25 mouse cellular contexts compared by ENCODE assay signal in the genomic region with DNA sequence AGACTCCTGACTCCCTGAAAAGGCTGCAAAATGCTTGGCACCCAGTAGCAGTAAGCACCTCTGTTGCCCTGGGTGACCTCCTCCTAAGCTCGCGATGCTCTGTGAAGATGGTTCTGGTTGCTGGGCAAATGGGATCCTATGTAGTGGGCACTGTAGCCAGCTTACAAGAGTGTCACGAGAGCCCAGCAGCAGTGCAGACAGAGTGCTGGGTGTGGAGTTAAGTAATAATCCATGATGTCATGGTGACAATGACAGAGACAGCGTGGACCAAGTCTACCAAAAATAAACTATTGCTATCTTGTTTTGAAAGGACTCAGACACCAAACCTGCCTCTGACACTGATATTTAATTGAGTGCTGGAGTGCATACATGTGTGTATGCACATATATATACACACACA. TPM values are rescaled to one million over a fixed set of nuclear protein-coding genes. Genes with fewer than 3 reads are reported as not detected.
DNase-seq lines count a peak whose midpoint lies in the region; ATAC-seq lines count a peak whose summit lies in the region.
"Had no signal": no experiment of that assay in that cellular context is flagged by ENCODE, and none has a peak within 500 bp of the region (broad histone marks: within the 10 kb centered on the region; RNA-seq: fewer than 3 reads in every experiment).

No protein-coding gene starts in this region.

- ATAC-seq in heart, embryonic 12.5 days (ENCODE audit: insufficient number of reproducible peaks, low FRiP score) = peak; percentile 49; the same call in 1 of the 2 replicates
- ATAC-seq in heart, embryonic 16.5 days (replicated peaks; ENCODE audit: extremely low read depth, insufficient read depth, low FRiP score) = peak; percentile 51; the same call in 1 of the 2 replicates
- no peak for ATAC-seq in heart, embryonic 11.5 days (replicated peaks; ENCODE audit: insufficient number of reproducible peaks, low FRiP score, low TSS enrichment)
- ATAC-seq: CD4-positive, CD25-positive, alpha-beta regulatory T cell, adult 4 months; forebrain, embryonic 14.5 days; intestine, embryonic 15.5 days had no signal

- H3K36me3 ChIP-seq in heart, embryonic 12.5 days = no peaks in the 10 kb centered on the region
- H3K36me3 ChIP-seq in heart, embryonic 16.5 days (ENCODE audit: control insufficient read depth, insufficient read depth) = no peaks in the 10 kb centered on the region
- no peaks in the 10 kb centered on the region for H3K36me3 ChIP-seq in heart, embryonic 11.5 days (ENCODE audit: control insufficient read depth, insufficient read depth, low read length)
- H3K36me3 ChIP-seq: intestine, embryonic 15.5 days had no signal

- no peak overlapping the region for H3K9ac ChIP-seq in heart, embryonic 12.5 days
- H3K9ac ChIP-seq in heart, embryonic 16.5 days (ENCODE audit: low read length) = no peak overlapping the region
- H3K9ac ChIP-seq in heart, embryonic 11.5 days (ENCODE audit: low read depth, low read length) = no peak overlapping the region
- H3K9ac ChIP-seq: embryonic facial prominence, embryonic 15.5 days; hindbrain, embryonic 14.5 days; intestine, embryonic 15.5 days; kidney, embryonic 15.5 days had no signal

- H3K4me3 ChIP-seq in heart, embryonic 12.5 days = no peak overlapping the region
- no peak overlapping the region for H3K4me3 ChIP-seq in heart, embryonic 16.5 days (ENCODE audit: low read length)
- H3K4me3 ChIP-seq in heart, embryonic 11.5 days (ENCODE audit: low read depth, low read length) = no peak overlapping the region
- H3K4me3 ChIP-seq: embryonic facial prominence, embryonic 15.5 days; erythroblast, embryonic 14.5 days; forebrain, embryonic 10.5 days; hindbrain, embryonic 10.5 days; intestine, embryonic 15.5 days; kidney, embryonic 15.5 days had no signal

- no peaks in the 10 kb centered on the region for H3K9me3 ChIP-seq in heart, embryonic 12.5 days (replicated peaks)
- no peaks in the 10 kb centered on the region for H3K9me3 ChIP-seq in heart, embryonic 16.5 days (replicated peaks; ENCODE audit: control insufficient read depth, low read length)
- no peaks in the 10 kb centered on the region for H3K9me3 ChIP-seq in heart, embryonic 11.5 days (replicated peaks; ENCODE audit: control insufficient read depth, low read length)
- H3K9me3 ChIP-seq: embryonic facial prominence, embryonic 15.5 days; forebrain, embryonic 10.5 days; G1E; hindbrain, embryonic 10.5 days; intestine, embryonic 15.5 days; kidney, embryonic 15.5 days had no signal

- DNase-seq in gastrocnemius, postnatal 25 days = peak; percentile 2
- DNase-seq in gastrocnemius, adult 18-20 months (ENCODE audit: low spot score) = no peak
- no peak for DNase-seq in heart, adult 8-10 months (ENCODE audit: low spot score)
- DNase-seq in embryo, embryonic 10 days (ENCODE audit: low spot score) = no peak
- DNase-seq: adrenal gland, adult 8-10 months; adrenal gland, postnatal 36 days; B cell, adult 2 months; cerebellum, adult 2 months; cerebellum, postnatal 10 days; embryo, embryonic 11 days; kidney, adult 18-20 months had no signal

- no peaks in the 10 kb centered on the region for H3K27me3 ChIP-seq in heart, embryonic 12.5 days (replicated peaks)
- no peaks in the 10 kb centered on the region for H3K27me3 ChIP-seq in heart, embryonic 16.5 days (ENCODE audit: control insufficient read depth, insufficient read depth, low read length)
- H3K27me3 ChIP-seq in heart, embryonic 11.5 days (ENCODE audit: control insufficient read depth, insufficient read depth, low read length) = no peaks in the 10 kb centered on the region
- H3K27me3 ChIP-seq: embryonic facial prominence, embryonic 15.5 days; intestine, embryonic 15.5 days; kidney, embryonic 15.5 days had no signal

- H3K4me1 ChIP-seq in heart, embryonic 12.5 days (replicated peaks) = peaks cover 64% of the 10 kb centered on the region
- H3K4me1 ChIP-seq in heart, embryonic 16.5 days (ENCODE audit: control insufficient read depth, insufficient read depth, low read length) = peaks cover 63% of the 10 kb centered on the region
- peaks cover 54% of the 10 kb centered on the region for H3K4me1 ChIP-seq in heart, embryonic 11.5 days (ENCODE audit: control insufficient read depth, insufficient read depth, low read length)
- H3K4me1 ChIP-seq: kidney, embryonic 15.5 days had no signal

- H3K27ac ChIP-seq in heart, embryonic 12.5 days (ENCODE audit: poor library complexity, severe bottlenecking) = peak overlapping the region; percentile 65
- H3K27ac ChIP-seq in heart, embryonic 16.5 days (ENCODE audit: low read length) = 0 out of 2 replicates have a peak overlapping the region, but pooled peaks have one; percentile 22
- H3K27ac ChIP-seq in heart, embryonic 11.5 days (ENCODE audit: low read depth, low read length) = no peak overlapping the region
- H3K27ac ChIP-seq: embryonic facial prominence, embryonic 15.5 days; forebrain, embryonic 10.5 days; hindbrain, embryonic 10.5 days; hindbrain, embryonic 14.5 days; intestine, embryonic 15.5 days; kidney, embryonic 15.5 days had no signal

- no peak overlapping the region for H3K4me2 ChIP-seq in heart, embryonic 12.5 days
- no peak overlapping the region for H3K4me2 ChIP-seq in heart, embryonic 16.5 days (ENCODE audit: low read depth, low read length)
- H3K4me2 ChIP-seq in heart, embryonic 11.5 days = no peak overlapping the region
- H3K4me2 ChIP-seq: embryonic facial prominence, embryonic 15.5 days; hindbrain, embryonic 14.5 days; intestine, embryonic 15.5 days; kidney, embryonic 15.5 days had no signal

- 57% methylated on average over 4 of the region's 4 CpGs for WGBS in heart, embryonic 12.5 days
- WGBS in heart, embryonic 16.5 days = 55% methylated on average over 4 of the region's 4 CpGs
- 61% methylated on average over 4 of the region's 4 CpGs for WGBS in heart, embryonic 11.5 days (ENCODE audit: insufficient replicate concordance)

RNA-seq across cellular contexts. Expression of a gene that starts 5.4 kb away (rescaled TPM):
- 1 to 10 TPM; 2.1 to 2.7 TPM for total RNA-seq in gastrocnemius, postnatal 25 days (2021)
- 1 to 10 TPM in 1 of 2 experiments, under 1 TPM in 1; 0.98 to 1.7 TPM for total RNA-seq in gastrocnemius, adult 18-20 months (2021)
- polyA plus RNA-seq in heart, embryonic 12.5 days (2016; fragmentation: Nextera tagmentation; extraction: Ambion mirVana) = 58.1 and 63.4 TPM in 2 replicates
- 100 to 1,000 TPM; 227 to 263 (median 245) TPM for total RNA-seq in heart, adult 8-10 months (2022)
- polyA plus RNA-seq in heart, embryonic 16.5 days (2015; fragmentation: Nextera tagmentation; extraction: Ambion mirVana) = 66.2 and 72.2 TPM in 2 replicates
- polyA plus RNA-seq in heart, embryonic 11.5 days (2014; fragmentation: Nextera tagmentation; extraction: Ambion mirVana) = 38.8 and 44.0 TPM in 2 replicates
- polyA plus RNA-seq: G1E had no signal

RNA-seq across cellular contexts. Expression of a gene that starts 26.5 kb away (rescaled TPM):
- 1 to 10 TPM; 3.9 to 4.2 TPM for total RNA-seq in gastrocnemius, postnatal 25 days (2021)
- 1 to 10 TPM; 4.3 to 4.6 TPM for total RNA-seq in gastrocnemius, adult 18-20 months (2021)
- polyA plus RNA-seq in heart, embryonic 12.5 days (2016; fragmentation: Nextera tagmentation; extraction: Ambion mirVana) = 6.3 TPM in 2 replicates
- total RNA-seq in heart, adult 8-10 months (2022) = 1 to 10 TPM; 2.2 to 3.6 (median 2.3) TPM
- polyA plus RNA-seq in heart, embryonic 16.5 days (2015; fragmentation: Nextera tagmentation; extraction: Ambion mirVana) = 8.7 and 9.0 TPM in 2 replicates
- polyA plus RNA-seq in heart, embryonic 11.5 days (2014; fragmentation: Nextera tagmentation; extraction: Ambion mirVana) = 6.6 and 6.9 TPM in 2 replicates

RNA-seq across cellular contexts. Expression of a gene that starts 34.8 kb away (rescaled TPM):
- 1 to 10 TPM; 1.5 to 2.3 TPM for total RNA-seq in gastrocnemius, postnatal 25 days (2021)
- under 1 TPM; 0.85 to 0.89 TPM for total RNA-seq in gastrocnemius, adult 18-20 months (2021)
- polyA plus RNA-seq in heart, embryonic 12.5 days (2016; fragmentation: Nextera tagmentation; extraction: Ambion mirVana) = not detected in 2 replicates
- not detected for total RNA-seq in heart, adult 8-10 months (2022)
- polyA plus RNA-seq in heart, embryonic 16.5 days (2015; fragmentation: Nextera tagmentation; extraction: Ambion mirVana) = 0.36 and 0.45 TPM in 2 replicates
- polyA plus RNA-seq in heart, embryonic 11.5 days (2014; fragmentation: Nextera tagmentation; extraction: Ambion mirVana) = not detected in 2 replicates
- total RNA-seq: adrenal gland, postnatal 36 days had no signal
- polyA plus RNA-seq: embryonic facial prominence, embryonic 11.5 days; erythroblast, embryonic 14.5 days; forebrain, embryonic 10.5 days; G1E had no signal

Comparison
In these comparisons a context has a peak if more than half of its experiments do, and no peak if none do; other contexts are left out.
1. RNA of a gene that starts 5.4 kb away (total RNA-seq): 227 to 263 TPM in heart, adult 8-10 months; 2.1 to 2.7 TPM in gastrocnemius, postnatal 25 days and 0.98 to 1.7 TPM in gastrocnemius, adult 18-20 months; every median in the first group is over 10 times any median in the second.